Mouse (Mus musculus): ENCODE data around the gene Pawr. TPM values are rescaled to one million over a fixed set of nuclear protein-coding genes. Genes with fewer than 3 reads are reported as not detected.

Pawr gene
- polyA plus RNA-seq, 1 experiment from 2014 or later, result 5.6 TPM

DNA sequence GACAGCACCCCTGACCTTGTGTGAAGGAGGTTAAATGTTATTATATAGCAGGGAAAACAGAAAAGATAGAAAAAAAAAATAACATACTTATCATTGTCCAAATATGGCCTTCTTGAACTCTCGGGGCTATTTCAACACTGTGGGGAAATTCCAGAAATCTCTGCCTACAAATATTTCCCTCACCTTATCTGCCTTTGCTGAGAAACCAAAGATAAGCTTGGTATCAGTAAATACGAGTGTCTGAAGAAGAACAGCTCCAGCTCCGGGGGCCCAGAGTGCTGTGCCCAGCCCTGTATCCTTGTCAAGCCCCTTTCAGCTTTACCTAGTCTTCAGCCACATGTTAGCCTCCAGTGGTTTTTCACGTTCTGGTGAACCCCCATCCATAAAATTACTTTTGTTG is 113.2 kb downstream of the Pawr start:
- WGBS, result 72% methylated on average over 4 of the region's 4 CpGs
- ATAC-seq (ENCODE audit: insufficient number of reproducible peaks, insufficient read depth, low FRiP score, low TSS enrichment, low read depth), result no peak
- no peaks in the 10 kb centered on the region for H3K27me3 ChIP-seq
- H3K9ac ChIP-seq (replicated peaks), result no peak overlapping the region
- H3K4me2 ChIP-seq, result no peak overlapping the region
- no peaks in the 10 kb centered on the region for H3K9me3 ChIP-seq
- peaks cover 4% of the 10 kb centered on the region for H3K4me1 ChIP-seq (replicated peaks)
- no peak overlapping the region for H3K4me3 ChIP-seq (replicated peaks)
- H3K27ac ChIP-seq, result no peak overlapping the region
- H3K36me3 ChIP-seq, result no peaks in the 10 kb centered on the region

DNA sequence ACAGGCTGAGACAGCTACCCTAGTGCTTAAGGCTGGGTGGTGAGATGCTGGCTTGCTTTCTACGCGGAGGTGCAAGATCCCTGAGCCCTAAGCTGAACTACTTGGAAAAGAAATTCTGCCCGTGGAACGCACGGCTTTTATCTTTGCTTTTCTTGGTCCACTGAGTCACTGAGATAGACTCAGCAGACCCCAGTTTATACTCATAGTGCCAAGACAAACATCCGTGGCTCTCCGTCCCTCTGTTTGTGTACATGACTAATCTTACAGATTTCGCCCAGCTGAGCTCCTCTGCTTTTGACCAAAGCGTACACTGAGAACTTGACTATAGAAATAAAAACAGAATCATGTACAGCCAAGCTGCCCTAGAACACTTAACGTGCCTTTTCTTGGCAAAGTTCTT is 113.7 kb downstream of the Pawr start:
- Histone ChIP-seq H3K36me3 (no peaks in the 10 kb centered on the region), H3K9ac (replicated peaks) (no peak overlapping the region), H3K9me3 (no peaks in the 10 kb centered on the region), H3K4me2 (peak overlapping the region; percentile 61; the same call in 1 of the 2 replicates), H3K27ac (no peak overlapping the region), H3K4me1 (replicated peaks) (peaks cover 4% of the 10 kb centered on the region), H3K27me3 (no peaks in the 10 kb centered on the region), H3K4me3 (replicated peaks) (no peak overlapping the region)
- no peak for ATAC-seq (ENCODE audit: insufficient number of reproducible peaks, insufficient read depth, low FRiP score, low TSS enrichment, low read depth)
- WGBS, result 81% methylated on average over 10 of the region's 10 CpGs

DNA sequence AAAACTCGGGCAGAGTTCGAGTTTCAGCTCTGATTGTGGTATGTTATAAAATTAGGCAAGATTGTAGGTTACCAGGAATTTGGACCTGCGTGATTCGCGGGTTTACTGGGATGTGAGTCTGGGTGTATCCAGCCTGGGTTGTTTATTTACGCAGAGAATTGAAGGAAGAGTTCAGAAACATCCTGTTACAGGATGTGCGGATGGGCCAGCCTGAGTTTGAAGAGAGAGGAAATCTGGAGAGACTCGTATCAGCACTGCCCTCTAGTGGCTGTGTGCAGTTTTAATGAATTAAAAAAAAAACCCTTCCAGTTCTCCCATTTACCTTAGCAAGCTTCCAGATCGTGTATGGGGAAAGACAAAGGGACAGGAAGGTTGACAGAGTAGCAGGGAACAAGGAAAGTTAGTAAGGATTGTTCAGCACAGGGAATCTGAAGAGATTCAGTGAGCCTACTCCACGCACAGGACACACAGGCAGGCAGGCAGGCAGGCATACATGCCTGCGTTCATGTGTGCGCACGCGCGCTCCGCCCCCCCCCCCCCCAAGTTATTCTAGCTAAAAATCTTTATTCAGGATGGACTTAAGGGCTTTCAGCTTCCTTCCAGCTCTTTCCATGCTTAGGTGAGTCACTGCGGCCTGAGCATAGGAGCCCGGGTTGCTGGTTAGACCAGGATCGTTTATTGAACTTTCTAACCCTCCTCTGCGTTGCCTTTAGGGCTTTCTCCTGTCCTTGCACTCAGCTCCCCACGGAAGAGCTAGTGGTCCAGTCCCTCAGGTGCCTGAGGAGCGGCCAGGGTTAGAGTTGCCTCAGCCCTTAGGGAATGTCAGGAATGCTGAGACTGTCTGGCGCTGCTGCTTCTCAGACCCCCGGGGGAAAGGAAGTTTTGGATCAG is 114.4 kb downstream of the Pawr start:
- WGBS, result 10% methylated on average over 24 of the region's 24 CpGs
- no peaks in the 10 kb centered on the region for H3K27me3 ChIP-seq
- peak; percentile 66 for ATAC-seq (ENCODE audit: insufficient number of reproducible peaks, insufficient read depth, low FRiP score, low TSS enrichment, low read depth)

DNA sequence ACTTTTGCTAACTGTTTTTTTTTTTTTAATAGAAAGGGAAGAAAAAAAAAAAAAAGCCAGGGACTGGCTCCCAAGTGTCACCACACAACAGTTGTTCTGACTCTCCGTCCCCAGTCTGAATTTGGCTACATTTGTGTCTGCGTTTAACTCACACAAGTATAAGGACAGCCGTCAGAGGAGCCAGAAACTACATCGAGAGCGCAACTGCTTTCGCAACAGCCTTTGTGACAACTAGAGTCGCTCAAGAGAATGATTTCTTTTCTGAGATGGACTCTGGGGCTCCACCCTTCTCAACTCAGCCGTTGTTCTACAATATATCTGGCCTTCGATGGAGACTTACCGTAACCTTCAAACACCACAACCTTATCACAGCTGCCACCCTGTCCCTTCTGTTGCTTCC is 115.3 kb downstream of the Pawr start:
- no peak overlapping the region for H3K4me3 ChIP-seq (replicated peaks)
- H3K36me3 ChIP-seq, result no peaks in the 10 kb centered on the region
- no peak overlapping the region for H3K4me2 ChIP-seq
- H3K27ac ChIP-seq, result no peak overlapping the region
- no peaks in the 10 kb centered on the region for H3K27me3 ChIP-seq
- no peak for ATAC-seq (ENCODE audit: insufficient number of reproducible peaks, insufficient read depth, low FRiP score, low TSS enrichment, low read depth)
- no peak overlapping the region for H3K9ac ChIP-seq (replicated peaks)
- peaks cover 4% of the 10 kb centered on the region for H3K4me1 ChIP-seq (replicated peaks)
- H3K9me3 ChIP-seq, result no peaks in the 10 kb centered on the region
- WGBS, result 85% methylated on average over 10 of the region's 10 CpGs

More for the DNA sequence above, 114.4 kb downstream of the Pawr start:
- Histone ChIP-seq H3K27ac (no peak overlapping the region), H3K4me1 (replicated peaks) (peaks cover 4% of the 10 kb centered on the region), H3K9me3 (no peaks in the 10 kb centered on the region), H3K4me3 (replicated peaks) (peak overlapping the region; percentile 39), H3K4me2 (peak overlapping the region; percentile 61), H3K36me3 (no peaks in the 10 kb centered on the region), H3K9ac (replicated peaks) (peak overlapping the region; percentile 47)

DNA sequence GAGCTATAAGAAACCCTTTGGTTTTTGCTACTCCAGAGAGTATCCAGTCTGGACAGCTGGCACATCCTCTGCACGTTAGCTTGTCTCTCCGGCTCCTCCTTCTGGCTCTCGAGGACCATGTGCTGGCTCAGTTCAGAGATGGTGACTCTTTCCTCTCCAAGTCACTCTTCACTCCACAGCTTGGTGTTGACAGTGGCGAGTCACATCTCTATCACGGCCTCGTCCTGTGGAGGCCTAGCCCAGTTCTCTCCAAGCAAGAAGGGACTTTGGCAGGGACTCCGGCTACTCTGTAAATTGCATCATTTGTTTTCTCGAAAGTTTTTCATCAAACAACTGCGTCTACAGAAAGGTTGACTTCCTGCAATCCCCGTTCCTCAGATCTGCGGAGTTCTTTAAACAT is 116.5 kb downstream of the Pawr start:
- H3K4me2 ChIP-seq, result no peak overlapping the region
- H3K36me3 ChIP-seq, result no peaks in the 10 kb centered on the region
- H3K9me3 ChIP-seq, result no peaks in the 10 kb centered on the region
- no peaks in the 10 kb centered on the region for H3K27me3 ChIP-seq
- WGBS, result 88% methylated on average over 11 of the region's 11 CpGs
- no peak overlapping the region for H3K9ac ChIP-seq (replicated peaks)
- peaks cover 4% of the 10 kb centered on the region for H3K4me1 ChIP-seq (replicated peaks)
- no peak overlapping the region for H3K27ac ChIP-seq
- no peak for ATAC-seq (ENCODE audit: insufficient number of reproducible peaks, insufficient read depth, low FRiP score, low TSS enrichment, low read depth)
- no peak overlapping the region for H3K4me3 ChIP-seq (replicated peaks)

DNA sequence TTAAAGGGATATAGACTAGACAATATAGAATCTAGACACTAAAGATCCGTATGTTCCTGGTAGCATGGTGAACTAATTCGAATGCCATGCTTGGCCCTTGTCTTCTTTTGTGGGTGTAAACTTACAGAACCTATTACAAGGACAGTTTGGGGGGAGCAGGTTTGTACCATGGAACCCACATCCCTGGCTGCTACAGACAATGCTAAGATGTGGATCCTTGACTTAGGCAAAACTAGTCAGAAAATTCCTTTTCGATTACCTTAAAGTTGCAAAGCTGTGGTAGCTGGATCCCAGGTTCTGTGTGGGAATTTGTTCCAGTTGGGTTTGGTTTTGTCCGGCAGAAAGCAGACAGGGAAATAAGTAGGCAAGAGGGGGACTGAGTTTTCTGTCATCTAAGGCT is 118.5 kb downstream of the Pawr start:
- Histone ChIP-seq H3K9ac (replicated peaks) (no peak overlapping the region), H3K9me3 (no peaks in the 10 kb centered on the region), H3K27ac (no peak overlapping the region), H3K4me2 (no peak overlapping the region), H3K36me3 (no peaks in the 10 kb centered on the region), H3K4me1 (replicated peaks) (peaks cover 4% of the 10 kb centered on the region), H3K4me3 (replicated peaks) (no peak overlapping the region), H3K27me3 (no peaks in the 10 kb centered on the region)
- no peak for ATAC-seq (ENCODE audit: insufficient number of reproducible peaks, insufficient read depth, low FRiP score, low TSS enrichment, low read depth)
- 80% methylated on average over 4 of the region's 4 CpGs for WGBS

DNA sequence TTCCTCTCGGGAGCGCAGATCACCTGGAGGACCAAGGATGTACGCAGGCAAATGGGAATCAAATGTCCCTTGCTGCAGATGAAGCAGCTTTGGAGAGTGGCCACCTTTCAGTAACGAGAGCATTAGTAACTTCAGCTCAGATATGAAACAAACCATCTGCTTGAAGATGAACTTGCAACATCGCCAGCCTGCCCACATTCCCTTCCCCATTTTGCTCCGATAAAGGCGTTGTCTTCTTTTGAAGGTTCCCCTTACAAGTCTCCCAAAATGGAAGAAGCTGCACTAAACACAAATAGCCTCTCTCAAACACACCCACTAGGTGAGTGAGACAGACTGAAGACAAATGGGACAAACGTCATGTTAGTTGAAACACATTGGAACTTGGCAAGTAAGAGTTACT is 119.6 kb downstream of the Pawr start:
- Histone ChIP-seq H3K27me3 (no peaks in the 10 kb centered on the region), H3K9ac (replicated peaks) (no peak overlapping the region), H3K36me3 (no peaks in the 10 kb centered on the region), H3K9me3 (no peaks in the 10 kb centered on the region), H3K4me3 (replicated peaks) (no peak overlapping the region), H3K4me1 (replicated peaks) (peaks cover 3% of the 10 kb centered on the region), H3K4me2 (no peak overlapping the region), H3K27ac (no peak overlapping the region)
- ATAC-seq (ENCODE audit: insufficient number of reproducible peaks, insufficient read depth, low FRiP score, low TSS enrichment, low read depth), result no peak
- WGBS, result 91% methylated on average over 8 of the region's 8 CpGs

DNA sequence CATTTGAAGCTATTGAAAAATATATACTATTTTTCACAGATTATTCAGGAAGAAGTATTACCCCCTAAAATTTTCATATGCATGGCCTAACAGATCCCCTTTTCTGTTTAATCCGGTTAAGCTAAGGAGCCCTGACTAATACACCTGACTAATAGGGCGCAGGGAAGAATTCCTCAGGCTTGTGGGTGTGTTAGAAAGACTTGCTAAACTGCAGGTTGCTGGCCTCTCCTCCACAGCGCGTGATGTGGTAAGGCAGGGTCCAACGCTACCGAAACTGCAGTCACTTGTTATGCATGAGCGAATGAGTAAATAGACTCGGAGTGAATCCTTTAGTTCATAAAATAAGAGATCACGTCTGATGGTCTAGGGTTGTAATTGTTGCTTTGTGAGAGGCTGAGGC is 120.5 kb downstream of the Pawr start:
- Histone ChIP-seq H3K27me3 (no peaks in the 10 kb centered on the region), H3K4me2 (no peak overlapping the region), H3K27ac (no peak overlapping the region), H3K9me3 (no peaks in the 10 kb centered on the region), H3K4me1 (replicated peaks) (no peaks in the 10 kb centered on the region), H3K9ac (replicated peaks) (no peak overlapping the region), H3K4me3 (replicated peaks) (no peak overlapping the region), H3K36me3 (no peaks in the 10 kb centered on the region)
- WGBS, result 93% methylated on average over 9 of the region's 9 CpGs
- no peak; the same call in 1 of the 2 replicates for ATAC-seq (ENCODE audit: insufficient number of reproducible peaks, insufficient read depth, low FRiP score, low TSS enrichment, low read depth)

DNA sequence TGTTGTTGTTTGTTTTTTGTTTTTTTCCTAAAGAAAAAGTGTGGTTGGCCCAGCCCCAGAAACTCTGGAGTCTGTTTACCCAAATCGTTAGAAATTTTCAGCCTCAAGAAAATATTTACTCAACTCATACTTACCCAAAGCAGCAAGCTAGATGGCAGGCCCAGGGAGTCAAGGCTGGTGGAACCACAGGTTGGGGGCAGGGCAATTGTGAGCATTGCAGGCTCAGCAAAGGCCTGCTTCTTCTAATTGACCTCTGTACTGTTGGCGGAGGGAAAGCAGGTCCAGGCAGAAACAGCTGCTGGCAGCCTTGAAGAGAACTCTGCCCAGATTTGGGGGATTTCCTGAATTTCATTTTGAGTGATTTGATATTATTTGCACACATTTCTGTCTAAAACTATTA is 121.6 kb downstream of the Pawr start:
- H3K4me3 ChIP-seq (replicated peaks), result no peak overlapping the region
- H3K4me2 ChIP-seq, result no peak overlapping the region
- no peak for ATAC-seq (ENCODE audit: insufficient number of reproducible peaks, insufficient read depth, low FRiP score, low TSS enrichment, low read depth)
- WGBS, result 49% methylated on average over 2 of the region's 2 CpGs
- H3K27ac ChIP-seq, result no peak overlapping the region
- H3K9ac ChIP-seq (replicated peaks), result no peak overlapping the region
- no peaks in the 10 kb centered on the region for H3K9me3 ChIP-seq
- no peaks in the 10 kb centered on the region for H3K36me3 ChIP-seq
- H3K27me3 ChIP-seq, result no peaks in the 10 kb centered on the region
- H3K4me1 ChIP-seq (replicated peaks), result no peaks in the 10 kb centered on the region

DNA sequence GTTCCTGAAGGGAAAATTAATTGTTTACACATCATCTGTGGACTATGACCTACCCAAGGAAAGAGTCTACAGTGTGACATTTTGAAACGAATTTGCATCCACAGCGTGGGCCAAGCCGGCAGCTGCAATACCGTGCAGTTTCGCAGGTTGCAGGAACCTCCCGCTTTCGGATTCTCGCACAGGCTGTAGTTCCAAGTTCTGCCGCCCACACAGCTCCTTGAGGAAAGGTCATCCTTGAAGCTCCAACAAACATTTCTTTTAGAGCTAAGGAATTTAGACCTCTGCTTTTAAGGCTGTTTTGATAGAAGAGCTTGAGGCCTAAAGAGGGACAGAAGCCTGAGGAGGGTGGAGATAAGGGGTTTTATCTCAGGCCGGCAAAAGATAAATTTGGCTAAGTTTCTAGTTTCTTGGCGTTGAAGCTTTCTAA is 122.8 kb downstream of the Pawr start:
- 91% methylated on average over 11 of the region's 11 CpGs for WGBS

DNA sequence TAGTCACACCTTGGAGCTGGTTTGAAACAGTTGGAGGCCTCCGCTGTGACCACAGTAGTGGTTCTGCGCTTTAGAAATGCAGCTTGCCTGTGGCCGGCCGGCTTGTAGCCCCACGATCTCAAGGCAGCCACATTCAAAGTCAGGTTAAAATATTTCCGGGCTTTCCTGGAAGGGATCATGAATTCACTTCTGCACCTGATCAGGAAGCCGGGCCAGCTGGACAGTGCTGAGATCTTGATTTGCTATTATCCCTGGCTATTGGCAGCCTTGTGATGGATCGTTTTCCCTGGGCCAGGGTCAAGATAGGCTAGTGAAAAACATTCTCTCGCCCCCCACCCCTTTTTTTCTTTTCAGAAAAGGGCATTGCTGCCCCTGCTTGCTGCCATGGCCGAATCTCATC is 123.3 kb downstream of the Pawr start:
- Histone ChIP-seq H3K4me1 (replicated peaks) (no peaks in the 10 kb centered on the region), H3K36me3 (no peaks in the 10 kb centered on the region), H3K9ac (replicated peaks) (no peak overlapping the region), H3K9me3 (no peaks in the 10 kb centered on the region), H3K27me3 (no peaks in the 10 kb centered on the region), H3K4me3 (replicated peaks) (no peak overlapping the region), H3K4me2 (no peak overlapping the region), H3K27ac (no peak overlapping the region)
- WGBS, result 73% methylated on average over 10 of the region's 10 CpGs
- ATAC-seq (ENCODE audit: insufficient number of reproducible peaks, insufficient read depth, low FRiP score, low TSS enrichment, low read depth), result no peak

More for the DNA sequence above, 122.8 kb downstream of the Pawr start:
- Histone ChIP-seq H3K27me3 (no peaks in the 10 kb centered on the region), H3K36me3 (no peaks in the 10 kb centered on the region), H3K9ac (replicated peaks) (no peak overlapping the region), H3K4me2 (no peak overlapping the region), H3K27ac (no peak overlapping the region), H3K9me3 (no peaks in the 10 kb centered on the region), H3K4me3 (replicated peaks) (no peak overlapping the region), H3K4me1 (replicated peaks) (no peaks in the 10 kb centered on the region)
- no peak for ATAC-seq (ENCODE audit: insufficient number of reproducible peaks, insufficient read depth, low FRiP score, low TSS enrichment, low read depth)

DNA sequence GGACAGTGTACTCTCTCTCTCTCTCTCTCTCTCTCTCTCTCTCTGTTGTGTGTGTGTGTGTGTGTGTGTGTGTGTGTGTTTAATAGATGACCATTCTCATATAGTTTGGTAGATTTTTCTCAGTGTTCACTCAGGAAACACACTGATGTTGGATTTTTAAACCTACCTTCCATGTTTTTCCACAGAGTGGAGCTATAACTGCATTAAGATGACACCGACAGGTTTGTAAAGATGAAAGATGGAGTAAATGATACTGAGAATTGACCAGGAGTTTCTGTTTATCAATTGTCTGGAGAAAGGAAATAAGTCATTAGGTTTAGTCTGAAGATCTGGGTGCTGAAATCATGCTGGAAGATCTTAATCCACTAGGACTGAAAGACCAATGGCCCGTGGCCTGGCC is 124.0 kb downstream of the Pawr start:
- H3K27ac ChIP-seq, result no peak overlapping the region
- H3K4me1 ChIP-seq (replicated peaks), result no peaks in the 10 kb centered on the region
- H3K36me3 ChIP-seq, result no peaks in the 10 kb centered on the region
- no peaks in the 10 kb centered on the region for H3K27me3 ChIP-seq
- WGBS, result 95% methylated on average over 2 of the region's 2 CpGs
- no peak overlapping the region for H3K9ac ChIP-seq (replicated peaks)
- H3K4me3 ChIP-seq (replicated peaks), result no peak overlapping the region
- no peak overlapping the region for H3K4me2 ChIP-seq
- H3K9me3 ChIP-seq, result no peaks in the 10 kb centered on the region
- no peak for ATAC-seq (ENCODE audit: insufficient number of reproducible peaks, insufficient read depth, low FRiP score, low TSS enrichment, low read depth)

Measured in limb, embryonic 12.5 days (tissue).